Mouse (Mus musculus) heart, postnatal 0 days (tissue): Measurements from ENCODE around the gene Prox2. TPM values are rescaled to one million over a fixed set of nuclear protein-coding genes. Genes with fewer than 3 reads are reported as not detected.

Experiments used
- ATAC-seq: fragments of 200-750 bp; cut with Nextera tagmentation; 2 replicates; pipeline ENCODE4 v1.8.0; 2017; ENCODE audit warnings: low read depth, moderate number of reproducible peaks, moderate library complexity; ENCODE audit not compliant: insufficient read depth
- DNase-seq: peaks from one replicate; pipeline ENCODE4 v3.0.0-alpha.2; 2016; ENCODE audit warnings: low spot score
- H3K27ac ChIP-seq: fragments of 300-500 bp; sonication (generic); 2 replicates; pipeline ENCODE4 v1.5.1; 2014; ENCODE audit warnings: low read depth, mild to moderate bottlenecking
- H3K27me3 ChIP-seq: fragments of 300-500 bp; sonication (generic); 2 replicates; pipeline ENCODE4 v1.6.1; 2014; ENCODE audit warnings: low read length, mixed read lengths; ENCODE audit not compliant: control insufficient read depth, insufficient read depth
- H3K36me3 ChIP-seq: fragments of 300-500 bp; sonication (generic); replicated peaks from 2 replicates; pipeline ENCODE4 v1.6.1; 2014; ENCODE audit warnings: low read length, mixed read lengths; ENCODE audit not compliant: control insufficient read depth, insufficient read depth
- H3K4me1 ChIP-seq: fragments of 300-500 bp; sonication (generic); 2 replicates; pipeline ENCODE4 v1.6.1; 2014; ENCODE audit warnings: antibody characterized with exemption; ENCODE audit not compliant: control insufficient read depth, insufficient read depth
- H3K4me2 ChIP-seq: fragments of 300-500 bp; sonication (generic); 2 replicates; pipeline ENCODE4 v1.6.1; 2014; ENCODE audit warnings: low read depth, mild to moderate bottlenecking, low read length, moderate library complexity
- H3K4me3 ChIP-seq: fragments of 300-500 bp; sonication (generic); 2 replicates; pipeline ENCODE4 v1.5.1; 2014; ENCODE audit warnings: low read depth, low read length
- H3K9ac ChIP-seq: fragments of 300-500 bp; sonication (generic); replicated peaks from 2 replicates; pipeline ENCODE4 v1.6.1; 2014; ENCODE audit warnings: low read depth, low read length, mixed read lengths
- H3K9me3 ChIP-seq: fragments of 300-500 bp; sonication (generic); replicated peaks from 2 replicates; pipeline ENCODE4 v1.6.1; 2016; ENCODE audit warnings: low read length; ENCODE audit not compliant: control insufficient read depth
- CTCF ChIP-seq: IDR thresholded peaks from 2 replicates; pipeline ENCODE4 v1.5.1; 2016; ENCODE audit warnings: antibody characterized with exemption, control low read depth, low read depth
- EP300 ChIP-seq: IDR thresholded peaks from 2 replicates; pipeline ENCODE4 v1.6.1; 2016; ENCODE audit warnings: antibody characterized with exemption, low read depth
- WGBS: fragments of 180-500 bp; shearing (Covaris S2); extraction: QIAGEN DNeasy Blood & Tissue Kit; methylation state at CpG from one replicate; pipeline ENCODE4 v1.1.7; 2014; 5-methylcytosine and 5-hydroxymethylcytosine counted together
- polyA plus RNA-seq: library from polyadenylated mRNA; unstranded; fragments of >200 nt; fragmentation: Nextera tagmentation; extraction: Ambion mirVana; gene quantifications from 2 replicates; pipeline ENCODE4 v1.2.1, GENCODE M21; 2015
- total RNA-seq: library from RNA; depleted of rRNA; stranded (reverse); fragments of >200 nt; gene quantifications from 2 replicates; pipeline ENCODE4 v1.2.3, GENCODE M21; 2014; ENCODE audit warnings: low replicate concordance; rRNA removed

The Prox2 gene
- total RNA-seq, result 0.08 and 2.0 TPM in 2 replicates
- 1.8 and 1.9 TPM in 2 replicates for polyA plus RNA-seq

DNA sequence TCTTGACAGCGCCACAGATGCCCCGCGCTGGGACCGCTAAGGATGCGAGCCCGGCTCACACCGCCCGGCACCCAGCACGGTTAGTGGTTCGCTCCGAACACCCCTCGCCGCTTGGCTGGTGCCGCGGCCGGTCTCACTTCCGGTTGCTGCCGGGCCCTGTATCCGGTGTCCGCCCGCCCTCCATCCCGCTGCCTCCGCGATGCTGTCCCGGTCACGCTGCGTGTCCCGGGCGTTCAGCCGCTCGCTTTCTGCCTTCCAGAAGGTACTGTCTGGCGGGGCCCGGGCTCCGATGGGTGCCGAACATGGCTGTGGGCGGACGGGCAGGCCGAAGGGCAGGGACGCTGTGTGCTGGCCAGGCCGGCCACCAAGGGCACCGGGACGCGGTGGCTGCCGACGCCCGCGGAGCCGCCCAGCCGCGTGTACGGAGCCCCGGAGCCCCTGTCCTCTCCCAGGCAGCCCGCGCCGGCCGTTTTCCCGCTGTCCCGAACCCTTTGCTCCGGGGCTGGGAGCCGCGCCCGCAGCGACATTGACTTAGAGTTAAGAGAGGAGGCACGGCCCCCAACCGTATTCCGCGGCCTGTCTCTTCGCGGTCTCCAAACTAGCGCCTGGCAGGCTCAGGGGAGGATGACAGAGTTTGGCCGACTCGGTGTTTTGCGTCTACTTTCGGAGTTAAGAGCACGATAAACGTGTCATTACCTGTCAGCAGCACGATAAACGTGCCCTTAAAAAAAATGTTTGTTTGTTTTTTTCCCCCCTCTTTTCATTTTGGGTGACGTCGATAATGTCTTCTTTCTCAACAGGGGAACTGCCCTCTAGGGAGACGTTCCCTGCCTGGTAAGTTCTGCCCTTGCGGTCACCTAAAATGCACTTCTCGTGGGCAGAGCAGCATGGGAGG lies at the start of gene Prox2, which contains the start of gene Dlst:
TSS of gene Prox2 (minus strand) at position 62 of the 895 bp plus-strand sequence.
TSS of gene Dlst (plus strand) at position 136 of the 895 bp plus-strand sequence.
- peak within 1 kb of the TSS; percentile 95 for H3K27ac ChIP-seq
- DNase-seq (peak; percentile 88), ATAC-seq (peak; percentile 96)
- TF ChIP-seq CTCF, result no peak
- peak; percentile 56; the same call in 1 of the 2 replicates for TF ChIP-seq EP300
- no peaks in the 10 kb centered on the region for H3K27me3 ChIP-seq
- H3K9me3 ChIP-seq, result no peaks in the 10 kb centered on the region
- under 1% methylated on average over 78 of the region's 83 CpGs for WGBS
- H3K9ac ChIP-seq, result peak within 1 kb of the TSS; percentile 99
- peaks cover 15% of the 10 kb centered on the region for H3K36me3 ChIP-seq
- peak within 1 kb of the TSS; percentile 84 for H3K4me2 ChIP-seq
- H3K4me3 ChIP-seq, result peak within 1 kb of the TSS; percentile 99
- H3K4me1 ChIP-seq, result peaks cover 31% of the 10 kb centered on the region

DNA sequence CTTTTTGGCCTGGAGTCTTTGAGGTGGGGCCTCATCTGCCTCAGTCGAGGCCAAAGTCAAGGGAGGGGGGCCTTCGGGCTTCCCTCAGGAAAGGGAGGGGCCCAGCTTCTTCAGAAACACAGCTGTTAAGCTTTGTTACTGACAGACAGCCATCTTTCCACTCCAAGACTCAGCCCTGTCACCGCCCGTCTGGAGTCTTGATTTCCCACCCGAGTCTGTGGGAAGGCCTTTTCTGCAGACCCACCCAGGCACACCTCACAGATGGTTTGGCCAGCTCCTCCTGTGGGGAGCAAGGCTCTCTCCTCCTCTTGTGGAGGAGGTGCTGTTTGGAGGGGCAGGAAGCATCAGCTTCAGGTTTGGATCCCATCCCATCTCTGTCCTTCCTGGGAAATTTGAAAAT lies 49.0 kb upstream of the Prox2 start:
- Histone ChIP-seq H3K4me3 (no peak overlapping the region), H3K4me2 (no peak overlapping the region), H3K27ac (0 out of 2 replicates have a peak overlapping the region, but pooled peaks have one; percentile 41), H3K9me3 (no peaks in the 10 kb centered on the region), H3K36me3 (no peaks in the 10 kb centered on the region), H3K9ac (no peak overlapping the region), H3K27me3 (no peaks in the 10 kb centered on the region), H3K4me1 (no peaks in the 10 kb centered on the region)
- DNase-seq (no peak), ATAC-seq (peak; percentile 36; the same call in 1 of the 2 replicates)
- 42% methylated on average over 5 of the region's 5 CpGs for WGBS
- no peak for TF ChIP-seq EP300
- TF ChIP-seq CTCF, result no peak

DNA sequence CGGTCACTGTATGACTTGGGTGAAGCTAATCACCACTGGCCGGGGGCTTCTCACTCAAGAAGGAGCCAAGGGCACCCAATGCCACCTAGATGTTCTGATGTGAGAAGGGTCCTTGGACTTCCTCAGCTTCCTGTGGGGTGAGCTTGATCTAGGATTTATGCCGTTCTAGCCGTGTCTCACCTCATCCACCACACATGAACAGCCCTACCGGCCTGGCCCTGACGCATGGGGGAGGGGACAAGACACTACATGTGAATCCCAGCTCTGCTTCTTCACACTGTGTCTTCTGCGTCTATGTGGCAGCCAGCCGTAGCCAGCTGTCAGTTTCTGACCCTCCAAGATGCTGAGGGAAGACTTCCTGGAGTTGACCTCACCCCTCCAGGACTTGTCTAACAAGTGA lies 48.2 kb upstream of the Prox2 start:
- Histone ChIP-seq H3K27me3 (no peaks in the 10 kb centered on the region), H3K4me2 (no peak overlapping the region), H3K36me3 (no peaks in the 10 kb centered on the region), H3K4me3 (no peak overlapping the region), H3K9ac (no peak overlapping the region), H3K9me3 (no peaks in the 10 kb centered on the region), H3K4me1 (no peaks in the 10 kb centered on the region), H3K27ac (no peak overlapping the region)
- ATAC-seq (no peak), DNase-seq (no peak)
- TF ChIP-seq CTCF, result no peak
- TF ChIP-seq EP300, result no peak
- 81% methylated on average over 8 of the region's 8 CpGs for WGBS

DNA sequence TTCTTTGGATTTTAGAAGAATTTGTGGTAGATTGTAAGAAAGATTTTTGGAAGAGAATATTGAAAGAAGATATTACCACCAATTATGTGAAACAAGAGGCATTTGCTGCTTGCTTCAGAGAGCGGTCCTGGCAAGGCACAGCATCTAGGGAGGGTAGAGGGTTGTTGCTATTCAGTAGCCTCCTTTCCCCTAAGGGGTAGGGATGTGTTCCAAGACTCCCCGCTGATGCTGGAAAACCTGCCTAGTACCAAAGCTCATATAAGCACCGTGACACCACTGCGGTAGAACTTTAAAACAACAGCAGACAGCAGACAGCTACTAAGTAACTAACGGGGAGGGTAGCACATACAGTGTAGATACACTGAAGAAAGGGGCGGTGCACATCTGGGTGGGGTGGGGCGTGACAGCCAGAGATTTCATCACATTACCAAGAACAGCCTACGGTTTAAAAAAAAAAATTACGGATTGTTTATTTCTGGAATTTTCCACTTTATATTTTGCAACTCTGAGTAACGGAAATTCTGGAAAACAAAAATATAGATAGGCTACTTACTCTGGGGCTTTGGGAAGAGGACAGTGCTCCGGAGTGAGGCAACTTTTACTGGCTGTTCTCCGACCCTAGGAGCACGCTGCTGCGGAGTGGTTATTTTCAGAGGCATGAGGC lies 47.4 kb upstream of the Prox2 start:
- 81% methylated on average over 14 of the region's 14 CpGs for WGBS
- TF ChIP-seq CTCF (no peak), EP300 (no peak)

DNA sequence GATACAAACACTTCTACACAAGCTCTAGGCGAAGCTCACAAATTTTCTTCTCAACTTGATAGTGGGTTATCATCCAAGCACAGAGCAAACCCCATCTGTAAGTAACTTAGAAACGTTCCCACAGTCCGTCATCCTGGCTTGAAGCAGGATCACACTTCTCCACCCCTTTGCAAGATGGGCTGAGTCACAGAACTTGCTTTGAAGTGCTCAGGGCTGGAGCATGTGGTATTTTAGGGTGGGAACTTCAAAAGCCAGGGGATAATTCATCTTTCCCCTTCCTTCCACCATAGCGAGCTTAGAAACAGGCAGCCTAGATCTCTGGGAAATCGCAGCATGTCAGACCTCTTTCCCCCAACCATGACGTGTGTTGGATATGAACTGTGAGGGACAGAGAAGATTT lies 45.8 kb upstream of the Prox2 start:
- 29% methylated on average over 6 of the region's 6 CpGs for WGBS
- TF ChIP-seq CTCF, result no peak
- TF ChIP-seq EP300, result no peak
- no peak for ATAC-seq

More for the DNA sequence above, 47.4 kb upstream of the Prox2 start:
- H3K4me3 ChIP-seq, result no peak overlapping the region
- no peaks in the 10 kb centered on the region for H3K4me1 ChIP-seq
- no peak for DNase-seq
- no peak for ATAC-seq
- H3K9ac ChIP-seq, result no peak overlapping the region
- H3K4me2 ChIP-seq, result no peak overlapping the region
- no peaks in the 10 kb centered on the region for H3K27me3 ChIP-seq
- no peaks in the 10 kb centered on the region for H3K36me3 ChIP-seq
- no peaks in the 10 kb centered on the region for H3K9me3 ChIP-seq
- H3K27ac ChIP-seq, result no peak overlapping the region

More for the DNA sequence above, 45.8 kb upstream of the Prox2 start:
- no peaks in the 10 kb centered on the region for H3K4me1 ChIP-seq
- H3K4me3 ChIP-seq, result no peak overlapping the region
- no peak for DNase-seq
- no peaks in the 10 kb centered on the region for H3K9me3 ChIP-seq
- H3K4me2 ChIP-seq, result no peak overlapping the region
- no peak overlapping the region for H3K27ac ChIP-seq
- no peaks in the 10 kb centered on the region for H3K36me3 ChIP-seq
- no peak overlapping the region for H3K9ac ChIP-seq
- peaks cover 4% of the 10 kb centered on the region for H3K27me3 ChIP-seq
